Mouse (Mus musculus): ENCODE measurements around the gene Cobl.

Cobl gene

DNA sequence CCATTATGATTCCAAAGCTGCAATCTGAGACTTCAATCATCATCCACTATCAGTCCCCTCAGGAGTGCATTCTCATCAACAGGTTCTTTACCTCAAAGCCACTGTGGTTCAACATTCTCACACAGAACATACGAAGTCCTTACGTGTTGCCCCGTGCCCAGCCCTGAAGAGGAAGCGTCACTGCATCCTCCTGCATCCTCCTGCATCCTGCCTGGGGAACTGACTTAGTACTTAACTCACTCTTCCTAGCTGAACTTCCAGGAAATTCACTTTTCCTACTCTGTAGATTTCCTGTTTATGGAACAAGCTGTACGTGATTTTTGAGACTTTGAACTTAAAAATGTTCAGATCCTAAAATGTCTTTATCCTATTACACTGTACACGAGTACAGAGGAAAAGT, 153.3 kb downstream of the Cobl start:
- DNase-seq (ENCODE audit: low spot score in 2 of 2), result no peak

DNA sequence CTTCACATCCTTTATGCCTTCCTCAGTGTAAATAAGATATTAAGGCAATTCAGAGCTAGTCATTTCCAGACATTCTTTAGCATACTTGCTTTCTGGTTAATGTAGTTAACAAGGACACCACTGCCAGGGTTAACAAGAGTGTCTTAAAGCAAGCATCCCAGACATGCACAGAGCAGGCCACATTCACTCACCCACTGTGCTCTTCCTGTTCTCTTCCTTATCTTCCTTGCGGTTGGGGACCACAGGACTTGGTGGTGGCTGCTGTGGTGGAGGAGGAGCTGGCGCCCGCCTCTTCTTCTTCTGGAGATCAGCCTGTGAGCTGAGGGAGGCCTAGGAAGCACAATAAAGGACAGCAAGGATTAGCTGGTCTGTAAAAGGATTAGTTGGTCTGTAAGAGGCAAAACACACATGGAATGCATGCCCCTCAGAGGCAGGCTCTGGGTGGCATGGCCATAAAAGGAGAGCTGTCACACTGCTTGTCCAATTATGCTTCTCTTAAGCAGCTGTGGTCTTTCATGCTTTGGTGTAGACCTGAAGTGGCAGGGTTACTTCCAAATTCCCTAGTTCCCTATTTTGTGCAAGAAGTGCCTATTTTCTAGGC, 155.2 kb downstream of the Cobl start:
- DNase-seq (ENCODE audit: low spot score in 2 of 2), result no peak

DNA sequence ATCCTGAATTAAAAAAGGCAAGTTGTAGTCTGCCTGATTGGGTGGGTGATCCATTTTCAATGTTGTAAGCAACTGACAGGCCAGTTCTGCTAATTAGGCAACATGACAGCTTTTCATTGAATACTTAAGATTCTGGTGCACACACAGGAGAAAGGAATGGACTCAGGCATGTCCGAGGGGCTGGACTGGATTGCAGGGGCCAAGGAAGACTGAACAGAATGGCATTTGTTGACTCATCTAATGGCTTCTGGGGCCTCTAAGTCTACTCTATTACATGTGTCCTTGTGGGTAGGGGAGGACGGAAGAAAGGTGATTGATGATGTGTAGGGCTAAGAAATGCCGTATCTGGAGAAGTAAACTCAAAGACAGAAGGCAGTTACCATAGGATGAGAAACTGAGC, 159.9 kb downstream of the Cobl start:
- DNase-seq (ENCODE audit: low spot score in 2 of 2), result no peak

DNA sequence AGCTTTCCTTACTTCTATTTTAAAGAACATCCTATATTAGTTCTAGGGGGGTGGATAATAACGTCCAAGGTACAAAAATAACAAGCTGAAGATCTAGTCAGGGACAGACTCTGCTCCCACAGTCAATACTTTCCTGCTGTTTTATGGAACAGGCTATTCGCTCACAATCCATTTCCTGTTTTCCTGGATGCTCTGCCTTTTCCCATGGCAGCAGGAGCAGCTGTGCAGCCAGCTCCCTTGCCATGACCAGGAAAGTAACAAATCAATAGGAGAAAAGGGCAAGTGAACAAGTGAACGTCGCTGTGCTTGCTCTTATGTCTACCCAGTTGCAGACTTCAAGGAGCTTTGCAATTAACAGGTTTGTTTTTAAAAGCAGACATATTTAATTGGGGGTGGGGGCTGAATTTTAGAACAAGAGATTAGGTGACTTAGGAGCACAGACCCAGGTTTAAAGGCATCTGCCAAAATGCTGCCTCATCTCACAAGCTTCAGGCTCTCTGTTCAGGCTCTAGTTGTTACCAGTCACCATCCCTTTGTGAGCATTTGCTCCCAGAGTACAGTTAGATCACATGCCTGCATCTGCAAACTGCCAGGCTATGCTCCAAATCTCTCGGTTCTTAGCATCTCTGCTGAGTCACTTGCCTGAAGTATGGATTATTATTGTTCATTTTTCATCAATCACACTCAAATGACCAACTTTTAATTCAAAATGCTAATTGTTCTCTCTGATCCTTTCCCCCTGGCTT, 164.9 kb downstream of the Cobl start:
- no peak for DNase-seq (ENCODE audit: low spot score in 2 of 2)

DNA sequence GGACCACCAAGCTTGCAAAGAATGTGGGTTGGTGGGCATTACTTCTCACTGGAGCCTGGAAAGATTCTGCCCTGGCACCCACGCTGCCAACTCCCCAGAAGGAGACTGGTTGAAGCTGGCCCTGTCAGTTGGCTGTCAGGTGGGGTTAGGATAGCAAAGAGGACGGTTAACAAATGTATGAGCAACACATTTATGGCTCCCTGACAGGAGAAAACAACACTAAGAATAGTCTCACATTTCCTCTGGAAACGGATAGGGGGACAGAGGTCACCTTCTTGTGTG, 173.2 kb downstream of the Cobl start:
- DNase-seq (ENCODE audit: low spot score in 2 of 2), result no peak

DNA sequence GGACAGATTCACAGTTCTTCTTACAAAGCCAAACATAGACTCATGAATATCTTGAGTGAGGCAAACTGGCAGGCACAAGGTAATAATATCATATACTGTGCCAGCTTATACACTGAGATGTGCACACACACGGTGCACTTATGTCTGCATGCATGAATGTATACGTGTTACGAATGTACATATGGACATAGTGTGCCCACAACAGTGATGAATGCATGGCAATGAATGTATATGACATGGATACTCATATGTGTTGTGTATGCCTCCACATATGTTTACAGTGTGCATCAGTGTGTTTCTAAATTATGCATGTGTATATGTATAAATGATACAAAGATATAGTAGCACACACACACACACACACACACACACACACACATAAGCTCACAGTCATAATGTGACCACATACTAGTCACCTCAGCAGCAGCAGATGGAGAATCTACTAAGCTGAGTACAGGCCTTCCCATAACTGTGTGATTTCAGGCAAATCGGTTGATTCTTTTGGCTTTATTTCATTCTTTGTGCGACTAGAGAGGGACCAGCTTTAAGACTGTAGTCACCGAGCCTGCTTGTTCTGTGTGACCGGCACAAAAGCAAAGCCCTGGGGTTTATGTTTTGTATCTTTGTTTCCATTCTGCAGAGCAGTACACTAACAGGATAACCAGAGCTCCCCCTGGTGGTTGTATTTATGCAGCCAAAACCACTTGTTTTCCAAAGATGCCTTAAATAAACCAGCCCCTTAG, 173.7 kb downstream of the Cobl start:
- peak in 1 of 2 experiments; percentile 7 for DNase-seq (ENCODE audit: low spot score in 2 of 2)

DNA sequence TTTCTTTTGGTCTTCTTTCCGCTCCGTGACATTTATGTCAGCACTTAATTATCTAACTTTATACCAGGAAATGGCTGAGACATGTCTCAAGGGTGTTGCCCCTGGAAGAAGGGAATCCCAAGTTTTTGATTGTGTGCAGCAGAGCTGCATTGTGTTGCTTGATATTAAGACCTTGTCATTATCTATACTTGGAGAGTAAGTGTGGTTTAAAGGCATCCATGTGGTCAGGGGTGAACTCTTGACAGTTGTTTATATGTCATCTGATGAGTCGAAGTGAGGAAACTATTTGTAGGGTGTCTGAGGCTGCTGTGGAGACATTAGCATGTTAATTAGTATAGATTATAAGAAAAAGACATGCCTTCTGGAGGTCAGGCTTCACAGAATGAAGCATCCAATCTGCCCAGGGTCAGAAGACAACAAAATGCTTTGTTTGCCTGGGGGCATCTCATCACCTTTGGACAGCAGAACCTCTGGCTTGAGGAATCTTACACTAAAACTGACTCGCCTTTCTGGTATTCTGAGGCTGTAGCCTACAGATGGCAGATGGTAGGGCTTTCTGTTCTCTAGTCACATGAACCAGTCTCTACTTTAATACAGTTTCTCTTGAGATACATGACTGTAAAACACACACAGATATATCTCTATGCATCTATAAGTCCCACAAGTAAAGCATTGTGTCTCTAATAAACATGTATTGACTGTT, 179.3 kb downstream of the Cobl start:
- DNase-seq (ENCODE audit: low spot score in 2 of 2), result no peak

DNA sequence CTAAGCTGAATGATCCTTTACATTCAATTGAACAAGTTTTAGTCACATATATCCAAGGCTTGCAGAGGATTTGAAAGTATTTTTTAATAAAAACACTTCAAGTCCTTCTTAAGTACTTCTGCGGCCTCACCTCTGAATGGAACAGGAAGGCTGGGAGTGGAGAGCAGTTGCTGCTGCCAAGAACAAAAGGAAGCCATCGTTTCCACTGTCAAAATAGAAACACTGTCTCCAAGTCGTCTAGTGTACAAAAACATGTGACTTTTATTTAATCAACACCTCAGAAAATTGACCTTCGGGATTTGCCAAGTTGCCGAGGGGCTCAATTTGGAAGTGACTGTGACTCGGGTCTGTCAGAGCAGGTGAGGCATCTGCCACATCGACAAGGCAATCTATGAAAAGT, 184.0 kb downstream of the Cobl start:
- DNase-seq (ENCODE audit: low spot score in 2 of 2), result no peak

DNA sequence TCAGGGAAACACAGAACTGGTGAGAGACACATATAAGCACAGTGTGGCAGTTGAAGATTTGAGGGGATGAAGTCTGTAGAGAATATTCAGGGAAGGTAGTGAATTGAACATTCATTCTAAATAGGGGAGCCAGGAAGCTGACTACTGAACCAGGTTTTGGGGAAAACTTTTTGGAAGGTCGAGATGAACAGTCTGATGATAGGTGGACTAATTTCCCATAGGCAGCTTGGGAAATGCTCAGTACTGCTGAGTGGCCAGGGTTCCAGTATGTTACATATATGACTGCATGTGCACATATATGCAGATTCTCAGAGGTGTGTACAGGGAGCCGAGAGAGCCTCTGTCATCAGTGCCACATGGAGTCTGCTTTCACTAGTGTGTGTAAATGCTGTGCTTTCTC, 190.5 kb downstream of the Cobl start:
- no peak for DNase-seq (ENCODE audit: low spot score in 2 of 2)

DNA sequence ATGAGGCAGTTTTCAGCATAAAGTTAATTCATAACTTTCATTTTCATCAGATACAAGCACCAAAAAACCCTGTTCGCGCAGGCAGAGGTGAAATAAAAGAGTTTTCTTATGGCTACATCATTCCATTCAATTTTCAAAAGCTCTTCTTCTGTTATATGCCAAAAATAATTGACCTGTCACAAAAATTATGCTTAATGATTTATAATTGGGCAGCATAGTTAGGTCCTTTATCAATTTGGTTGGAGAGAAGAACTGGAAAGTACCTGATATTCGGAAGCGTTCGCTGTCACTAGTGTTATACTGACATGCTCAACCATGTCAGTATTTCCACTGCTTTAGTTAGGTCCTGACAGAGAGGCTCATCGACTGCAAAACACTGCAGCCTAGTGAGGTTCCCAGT, 191.0 kb downstream of the Cobl start:
- DNase-seq (ENCODE audit: low spot score in 2 of 2), result no peak

DNA sequence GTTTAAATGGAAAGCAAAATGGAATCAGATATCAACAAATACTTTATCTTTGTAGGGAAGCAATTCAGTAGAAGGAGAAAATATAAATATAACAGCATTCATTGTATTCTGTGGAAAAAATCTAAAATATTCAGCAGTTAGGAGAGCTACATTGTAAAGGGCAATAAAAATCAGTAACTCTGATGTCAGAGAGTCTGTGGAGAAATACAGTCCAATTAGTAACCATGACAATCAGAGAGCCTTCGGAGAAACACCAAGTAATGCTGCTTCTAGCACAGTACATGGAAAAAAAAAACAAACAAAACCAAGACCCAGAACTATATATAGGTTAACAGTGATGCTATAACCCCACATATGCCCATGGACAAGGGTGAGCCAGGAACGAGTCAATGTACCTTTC, 206.3 kb downstream of the Cobl start:
- no peak for DNase-seq (ENCODE audit: low spot score in 2 of 2)

DNA sequence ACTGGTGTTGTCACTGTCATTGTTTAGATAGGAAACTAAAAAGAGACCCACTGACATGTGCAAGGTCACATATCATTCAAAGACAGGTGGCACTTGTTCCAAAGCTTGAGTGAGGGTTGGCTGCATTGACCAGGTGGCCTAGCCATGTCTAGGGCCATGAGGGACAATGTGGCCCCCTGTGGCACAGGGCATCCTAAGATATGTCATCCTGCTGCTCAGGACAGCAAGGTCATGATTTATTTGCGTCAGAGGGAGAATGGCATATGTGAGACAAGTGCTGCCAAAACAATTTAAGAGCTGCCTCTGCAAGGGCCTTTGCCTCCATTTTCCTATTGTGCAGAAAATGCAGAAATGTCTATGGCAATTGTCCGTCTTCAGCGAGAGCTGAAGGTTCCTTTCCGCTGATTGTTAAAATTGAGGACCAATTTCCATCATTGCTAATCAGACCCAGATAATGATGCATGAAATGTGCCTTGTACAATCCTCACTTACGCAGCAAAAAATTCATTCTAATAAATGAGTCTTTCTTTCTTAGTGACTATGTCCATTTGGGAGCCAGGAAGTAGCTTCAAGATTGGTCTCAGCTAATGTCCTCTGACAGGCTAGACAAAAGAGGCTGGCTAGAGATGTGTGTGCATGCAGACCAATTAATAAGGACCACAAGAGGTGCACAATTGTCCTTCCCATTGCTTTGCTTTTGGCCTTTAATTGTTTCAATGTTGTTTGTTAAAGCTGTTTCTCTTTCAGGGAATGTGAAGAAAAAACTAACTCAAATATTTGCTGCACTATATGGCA, 207.2 kb downstream of the Cobl start:
- DNase-seq (ENCODE audit: low spot score in 2 of 2), result no peak

DNA sequence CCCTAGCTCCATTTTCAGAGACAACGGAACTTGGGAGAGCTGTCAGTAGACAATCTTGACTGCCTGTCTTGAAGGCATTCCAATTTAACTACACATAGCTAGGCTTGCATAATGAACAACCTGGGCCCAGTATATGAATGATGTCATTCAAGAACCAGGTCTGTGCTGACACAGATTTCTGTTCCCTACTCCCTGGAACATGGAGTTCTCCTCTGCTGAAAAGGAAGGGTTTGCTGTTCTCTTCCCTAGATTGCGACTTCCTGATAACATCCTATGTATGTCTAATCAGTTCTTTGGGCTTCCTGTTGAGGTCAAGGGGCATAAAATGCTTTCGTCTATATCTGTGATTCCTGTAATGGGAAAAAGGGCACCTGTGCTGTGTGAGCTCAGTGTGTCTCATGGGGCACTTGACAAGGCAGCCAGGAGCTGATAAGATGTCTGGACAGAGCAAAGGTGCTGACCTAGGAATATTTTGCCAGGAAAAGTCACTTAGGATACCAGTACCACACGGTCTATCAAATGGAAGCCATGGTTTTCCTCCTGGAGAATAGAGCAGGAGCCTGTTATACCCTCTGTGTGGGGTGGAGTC, 219.3 kb downstream of the Cobl start:
- no peak for DNase-seq (ENCODE audit: low spot score in 2 of 2)

DNA sequence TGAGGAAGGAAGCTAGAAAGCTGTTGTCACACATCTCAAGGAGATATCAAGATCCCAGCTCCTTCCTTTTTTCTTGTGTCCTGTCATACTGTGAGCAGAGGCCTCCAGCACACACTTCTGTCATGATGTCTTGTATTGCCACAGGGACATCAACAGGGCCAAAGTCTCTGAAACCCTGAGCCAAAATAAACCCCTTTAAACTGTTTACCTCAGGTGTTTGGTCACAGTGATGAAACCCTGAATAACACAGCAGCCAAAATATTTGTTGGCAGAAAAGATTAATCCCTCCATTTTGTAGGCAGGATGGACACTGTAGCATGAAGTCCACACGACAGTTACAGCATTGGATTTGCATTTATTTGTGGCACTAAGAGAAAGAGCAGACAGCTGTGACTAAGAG, 228.4 kb downstream of the Cobl start:
- DNase-seq (ENCODE audit: low spot score in 2 of 2), result no peak

DNA sequence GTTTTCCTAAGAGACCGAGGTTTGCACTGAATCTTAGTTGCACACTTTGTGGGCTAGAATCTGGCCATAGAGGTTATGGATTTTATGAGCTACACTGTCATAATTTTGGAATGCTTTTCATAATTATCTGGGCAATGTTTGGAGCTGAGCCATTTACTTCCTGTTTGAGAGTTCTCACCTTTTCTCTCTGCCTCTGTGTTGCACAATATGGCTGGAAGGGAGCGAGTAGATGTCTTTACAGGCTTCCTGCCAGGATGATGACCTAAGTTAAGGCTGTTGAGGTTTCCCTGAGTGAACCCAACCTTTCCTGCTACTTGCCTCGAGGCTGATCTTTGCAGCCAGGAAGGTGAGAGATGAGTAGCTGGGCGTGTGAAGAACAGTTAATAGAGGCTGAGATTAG, 229.9 kb downstream of the Cobl start:
- no peak for DNase-seq (ENCODE audit: low spot score in 2 of 2)

DNA sequence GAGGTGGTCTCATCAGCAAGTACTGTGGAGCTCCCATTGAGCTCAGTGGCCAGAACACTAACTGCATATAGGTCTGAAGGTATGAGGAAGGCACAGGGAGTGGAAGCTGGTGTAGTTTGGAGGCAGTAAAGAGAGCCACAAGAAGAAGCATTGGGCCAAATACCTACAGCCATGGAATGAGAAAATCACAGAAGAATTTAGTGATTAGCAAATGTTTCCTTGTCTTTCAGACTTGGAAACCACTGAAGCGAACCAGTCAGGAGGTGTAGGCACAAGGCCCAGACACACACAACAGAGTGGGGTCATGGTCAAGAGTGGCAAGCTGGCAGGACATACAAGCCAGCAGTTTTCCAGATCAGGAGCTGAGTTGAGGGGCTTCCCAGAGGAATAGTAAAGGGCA, 230.6 kb downstream of the Cobl start:
- DNase-seq (ENCODE audit: low spot score in 2 of 2), result no peak

DNA sequence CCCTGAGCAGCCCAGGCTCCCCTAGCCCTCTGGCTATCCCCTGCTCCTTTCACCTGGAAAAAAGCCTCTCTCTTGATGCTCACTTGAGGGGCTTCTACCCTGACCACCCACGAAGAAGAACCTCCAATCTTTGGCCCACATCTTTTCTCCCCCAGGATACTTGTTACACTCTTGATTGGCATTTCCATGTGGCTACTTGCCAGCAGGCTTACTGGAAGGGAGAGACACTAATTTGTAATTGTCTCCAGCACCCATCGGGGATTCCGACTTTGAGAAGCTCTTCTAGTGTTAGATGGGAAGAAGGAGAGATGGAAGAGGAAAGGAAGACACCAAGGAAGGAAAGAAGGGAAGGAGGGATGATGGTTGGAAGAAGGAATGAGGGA, 232.0 kb downstream of the Cobl start:
- DNase-seq (ENCODE audit: low spot score in 2 of 2), result no peak

DNA sequence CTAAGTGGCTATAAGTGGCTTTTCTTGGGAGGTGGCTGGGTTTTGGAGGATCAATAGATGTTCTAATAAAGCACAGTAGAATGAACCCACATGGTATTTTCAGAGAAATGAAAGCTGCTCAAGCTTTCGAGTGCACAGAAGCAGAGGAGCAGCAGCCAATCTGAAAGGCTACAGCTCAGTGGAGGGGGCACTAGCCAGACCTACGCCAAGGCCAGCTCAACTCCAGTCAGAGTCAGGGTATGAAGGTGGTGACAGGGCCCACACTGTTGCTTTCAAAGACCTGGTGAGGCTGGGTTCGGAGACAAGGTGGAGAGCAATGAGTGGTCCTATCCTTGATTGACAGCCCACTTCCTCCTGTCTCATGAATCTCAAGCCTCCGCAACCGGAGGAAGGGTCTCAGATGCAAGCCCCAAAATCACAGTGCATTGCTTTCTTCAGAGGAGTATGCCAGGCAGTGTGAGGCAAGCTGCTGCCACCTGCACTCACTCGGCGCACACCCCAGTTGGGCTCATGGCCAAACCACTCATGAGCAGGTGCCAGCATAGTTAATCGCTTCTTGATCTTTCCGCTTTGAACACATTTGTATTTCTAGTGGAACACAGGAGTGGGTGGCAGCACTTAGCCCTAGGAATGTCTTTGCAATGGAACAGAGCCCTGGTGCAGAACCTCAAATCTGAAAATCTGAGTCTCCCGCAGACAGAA, 232.6 kb downstream of the Cobl start:
- DNase-seq (ENCODE audit: low spot score in 2 of 2), result no peak

DNA sequence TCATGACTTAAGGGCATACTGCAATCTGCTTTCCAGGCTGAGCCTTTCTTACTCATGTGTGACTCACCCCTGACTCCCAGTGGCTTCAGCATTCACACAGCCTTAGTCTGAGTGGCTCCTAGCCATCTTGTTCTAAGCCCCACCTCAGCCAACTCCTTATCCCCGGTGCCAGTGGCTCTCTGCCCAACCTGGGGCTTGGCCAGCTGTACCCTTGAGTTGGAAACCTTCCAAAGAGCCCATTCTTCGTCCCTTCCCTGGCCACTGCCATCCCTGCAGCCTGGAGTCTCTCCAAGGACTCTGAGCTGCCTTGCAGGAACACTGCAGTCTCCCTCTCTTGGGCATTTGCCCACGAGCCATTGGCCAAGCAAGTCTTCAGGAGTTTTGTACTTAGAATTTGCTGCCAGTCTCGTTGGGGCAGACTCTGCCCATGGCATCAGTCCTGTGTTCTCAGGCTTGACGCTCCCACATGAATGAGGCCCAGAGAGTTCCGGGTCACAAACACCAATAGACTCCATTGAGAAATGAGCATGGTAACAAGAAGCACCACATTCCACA, 233.2 kb downstream of the Cobl start:
- DNase-seq (ENCODE audit: low spot score in 2 of 2), result no peak

DNA sequence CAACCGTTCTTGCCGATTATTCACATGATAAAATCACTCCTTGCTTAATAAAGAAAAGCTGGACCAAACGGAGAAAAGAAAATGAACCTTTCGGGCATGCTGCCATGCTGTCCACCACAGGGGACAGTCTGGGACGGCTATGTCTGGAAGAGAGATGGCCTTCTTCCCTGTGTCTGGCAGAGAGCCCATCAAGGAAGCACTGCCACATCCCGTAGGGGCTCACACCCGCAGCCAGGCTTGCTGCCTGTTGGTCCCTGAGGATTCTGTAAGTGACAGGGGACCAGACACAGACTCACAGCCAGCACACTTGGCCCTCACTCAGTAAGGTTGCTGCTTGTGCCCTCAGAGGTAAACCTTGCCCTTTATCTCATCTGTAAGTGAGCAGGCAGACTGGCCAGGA, 235.3 kb downstream of the Cobl start:
- DNase-seq (ENCODE audit: low spot score in 2 of 2), result no peak

DNA sequence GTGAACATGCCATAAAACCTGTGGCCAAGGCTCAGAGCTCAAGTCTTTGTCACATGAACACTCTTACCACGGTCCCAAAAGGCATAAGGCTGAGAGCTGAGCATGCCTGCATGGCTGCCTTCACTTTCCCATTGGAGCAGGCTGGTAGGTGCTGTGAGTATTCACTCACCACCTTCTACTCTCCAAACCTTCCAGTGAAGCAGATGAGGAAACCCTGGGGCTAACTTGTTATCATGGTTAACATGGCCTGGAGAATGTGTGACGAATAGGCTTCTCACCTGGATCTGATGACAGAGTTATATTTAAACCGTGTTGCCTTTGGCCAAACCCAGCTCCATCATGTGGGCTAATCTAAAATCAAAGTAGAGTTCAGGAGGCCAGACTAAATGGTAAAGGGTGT, 237.4 kb downstream of the Cobl start:
- DNase-seq (ENCODE audit: low spot score in 2 of 2), result no peak
